Comparison of ENCODE assay signal across 24 mouse cellular contexts in the genomic region with DNA sequence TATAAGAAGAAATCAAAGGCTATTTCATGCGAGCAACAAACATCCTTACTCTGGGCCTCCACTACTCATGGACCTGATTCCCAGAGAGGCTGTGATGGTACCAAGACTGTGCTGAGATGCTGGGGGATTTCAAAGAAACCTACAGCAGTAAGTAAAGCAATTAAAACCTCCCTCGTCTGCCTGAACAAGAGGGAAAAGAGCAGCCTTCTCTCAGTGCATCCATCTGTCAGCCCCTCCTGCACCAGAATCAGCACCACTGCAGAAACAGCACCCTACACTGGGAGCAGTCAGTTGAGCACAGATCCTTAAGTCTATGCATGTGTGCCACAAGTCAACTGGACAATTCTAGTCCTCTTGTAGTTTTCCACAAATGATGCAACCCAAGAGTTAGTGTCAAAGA.
DNase-seq lines count a peak whose midpoint lies in the region; ATAC-seq and TF ChIP-seq lines count a peak whose summit lies in the region.
"Had no signal": no experiment of that assay in that cellular context is flagged by ENCODE, and none has a peak within 500 bp of the region (broad histone marks: within the 10 kb centered on the region; RNA-seq: fewer than 3 reads in every experiment).

No protein-coding gene starts in this region.

- no peak overlapping the region for H3K4me2 ChIP-seq in forebrain, embryonic 14.5 days (ENCODE audit: low read length)
- no peak overlapping the region for H3K4me2 ChIP-seq in forebrain, embryonic 11.5 days (ENCODE audit: low read depth, low read length, severe bottlenecking)
- no peak overlapping the region for H3K4me2 ChIP-seq in lung, embryonic 14.5 days
- H3K4me2 ChIP-seq: heart, embryonic 13.5 days; hindbrain, embryonic 13.5 days; midbrain, embryonic 11.5 days had no signal

- no peaks in the 10 kb centered on the region for H3K36me3 ChIP-seq in forebrain, embryonic 14.5 days (ENCODE audit: control insufficient read depth, insufficient read depth, low read length)
- no peaks in the 10 kb centered on the region for H3K36me3 ChIP-seq in forebrain, embryonic 11.5 days (ENCODE audit: control insufficient read depth, insufficient read depth, low read length)
- H3K36me3 ChIP-seq in lung, embryonic 14.5 days (ENCODE audit: insufficient read depth), result no peaks in the 10 kb centered on the region
- H3K36me3 ChIP-seq: G1E; heart, embryonic 13.5 days; hindbrain, embryonic 13.5 days had no signal

- 42% methylated on average over 2 of the region's 2 CpGs for WGBS in forebrain, embryonic 14.5 days
- 61% methylated on average over 2 of the region's 2 CpGs for WGBS in forebrain, embryonic 11.5 days
- 62% methylated on average over 2 of the region's 2 CpGs for WGBS in lung, embryonic 14.5 days

- H3K4me3 ChIP-seq in forebrain, embryonic 14.5 days (ENCODE audit: low read depth, low read length), result no peak overlapping the region
- H3K4me3 ChIP-seq in forebrain, embryonic 11.5 days (ENCODE audit: low read depth, low read length), result no peak overlapping the region
- no peak overlapping the region for H3K4me3 ChIP-seq in lung, embryonic 14.5 days (ENCODE audit: low read depth, low read length)
- H3K4me3 ChIP-seq: heart, embryonic 13.5 days; hindbrain, embryonic 13.5 days; myocyte had no signal

- no peaks in the 10 kb centered on the region for H3K27me3 ChIP-seq in forebrain, embryonic 14.5 days (replicated peaks; ENCODE audit: control insufficient read depth, insufficient read depth, low read length)
- H3K27me3 ChIP-seq in forebrain, embryonic 11.5 days (ENCODE audit: control insufficient read depth, insufficient read depth, low read length), result no peaks in the 10 kb centered on the region
- no peaks in the 10 kb centered on the region for H3K27me3 ChIP-seq in lung, embryonic 14.5 days (ENCODE audit: insufficient read depth, low read length)
- H3K27me3 ChIP-seq: heart, embryonic 13.5 days; hindbrain, embryonic 13.5 days had no signal

- TF ChIP-seq CTCF in lung, embryonic 14.5 days (IDR thresholded peaks at IDR 0.05; ENCODE audit: low read depth), result no peak

- no peak overlapping the region for H3K9ac ChIP-seq in forebrain, embryonic 14.5 days (ENCODE audit: low read length)
- no peak overlapping the region for H3K9ac ChIP-seq in forebrain, embryonic 11.5 days (ENCODE audit: low read length)
- H3K9ac ChIP-seq in lung, embryonic 14.5 days, result no peak overlapping the region
- H3K9ac ChIP-seq: heart, embryonic 13.5 days; hindbrain, embryonic 13.5 days; liver, embryonic 14.5 days had no signal

- no peaks in the 10 kb centered on the region for H3K4me1 ChIP-seq in forebrain, embryonic 14.5 days (ENCODE audit: control insufficient read depth, insufficient read depth, low read length)
- no peaks in the 10 kb centered on the region for H3K4me1 ChIP-seq in forebrain, embryonic 11.5 days (replicated peaks; ENCODE audit: control insufficient read depth, insufficient read depth, low read length)
- H3K4me1 ChIP-seq in lung, embryonic 14.5 days (ENCODE audit: insufficient read depth), result no peaks in the 10 kb centered on the region
- H3K4me1 ChIP-seq: heart, embryonic 13.5 days; hindbrain, embryonic 13.5 days had no signal

- H3K27ac ChIP-seq in forebrain, embryonic 14.5 days (ENCODE audit: low read depth, low read length), result no peak overlapping the region
- no peak overlapping the region for H3K27ac ChIP-seq in forebrain, embryonic 11.5 days (ENCODE audit: low read depth, low read length)
- no peak overlapping the region for H3K27ac ChIP-seq in lung, embryonic 14.5 days (ENCODE audit: low read depth)
- H3K27ac ChIP-seq: heart, embryonic 13.5 days; hindbrain, embryonic 13.5 days; liver, embryonic 14.5 days; stomach, postnatal 0 days had no signal

- H3K9me3 ChIP-seq in forebrain, embryonic 14.5 days (replicated peaks; ENCODE audit: control insufficient read depth, low read length), result no peaks in the 10 kb centered on the region
- H3K9me3 ChIP-seq in forebrain, embryonic 11.5 days (ENCODE audit: control insufficient read depth, low read length), result no peaks in the 10 kb centered on the region
- H3K9me3 ChIP-seq in lung, embryonic 14.5 days (ENCODE audit: low read depth, low read length), result no peaks in the 10 kb centered on the region
- H3K9me3 ChIP-seq: heart, embryonic 13.5 days; hindbrain, embryonic 13.5 days had no signal

- DNase-seq in forebrain, embryonic 14.5 days (ENCODE audit: low spot score), result peak; percentile 33
- DNase-seq in forebrain, embryonic 11.5 days (ENCODE audit: low spot score), result no peak
- DNase-seq in lung, embryonic 14.5 days, result peak; percentile 3
- no peak for DNase-seq in lung, adult 18-20 months
- peak; percentile 19 to 22 for DNase-seq in layer of hippocampus, adult 8-10 months (ENCODE audit: low spot score in 2 of 2)
- DNase-seq in telencephalon, adult 2 months (ENCODE audit: low read depth, low spot score), result peak; percentile 58
- no peak for DNase-seq in cerebellum, adult 8-10 months
- DNase-seq: adrenal gland, postnatal 14 days; cerebellum, adult 18-20 months; cerebellum, postnatal 36 days; heart, adult 18-20 months; kidney, adult 2 months; kidney, postnatal 14 days; right cerebral cortex, postnatal 4 days; thymus, postnatal 14 days had no signal

- peak; percentile 55; the same call in 1 of the 2 replicates for ATAC-seq in forebrain, embryonic 14.5 days
- no peak for ATAC-seq in forebrain, embryonic 11.5 days (replicated peaks; ENCODE audit: low FRiP score)
- no peak for ATAC-seq in lung, embryonic 14.5 days (ENCODE audit: insufficient read depth)
- ATAC-seq: inflammation-experienced regulatory T-cells, adult 6 months; lung, postnatal 0 days had no signal

Comparison
In these comparisons a context has a peak if more than half of its experiments do, and no peak if none do; other contexts are left out.
1. DNase-seq: peak in forebrain, embryonic 14.5 days (single experiment), lung, embryonic 14.5 days (single experiment), layer of hippocampus, adult 8-10 months (2 of 2) and telencephalon, adult 2 months (single experiment); none in forebrain, embryonic 11.5 days (single experiment), lung, adult 18-20 months (0 of 2) and cerebellum, adult 8-10 months (single experiment).